Mouse (Mus musculus) embryonic facial prominence, embryonic 14.5 days (tissue): Measurements from ENCODE around the gene Ccdc7b. TPM values are rescaled to one million over a fixed set of nuclear protein-coding genes. Genes with fewer than 3 reads are reported as not detected.
"Not testable (repeated sequence)": the region's sequence is repeated elsewhere in the genome, so short reads cannot be mapped to it uniquely, and the experiment has no call there.

Source experiments
- ATAC-seq: fragments of 200-750 bp; cut with Nextera tagmentation; 2 replicates; pipeline ENCODE4 v1.8.0; 2017; ENCODE audit warnings: low read depth, moderate number of reproducible peaks, moderate TSS enrichment
- DNase-seq: peaks from one replicate; pipeline ENCODE4 v3.0.0-alpha.2; 2015; ENCODE audit warnings: low spot score
- H3K27ac ChIP-seq: fragments of 300-500 bp; sonication (generic); replicated peaks from 2 replicates; pipeline ENCODE4 v1.5.1; 2014; ENCODE audit warnings: low read depth, mild to moderate bottlenecking, low read length, moderate library complexity
- H3K27me3 ChIP-seq: fragments of 300-500 bp; sonication (generic); replicated peaks from 2 replicates; pipeline ENCODE4 v1.6.1; 2014; ENCODE audit warnings: low read length; ENCODE audit not compliant: control insufficient read depth, insufficient read depth
- H3K36me3 ChIP-seq: fragments of 300-500 bp; sonication (generic); 2 replicates; pipeline ENCODE4 v1.6.1; 2014; ENCODE audit warnings: low read length, mixed read lengths; ENCODE audit not compliant: control insufficient read depth, insufficient read depth
- H3K4me1 ChIP-seq: fragments of 300-500 bp; sonication (generic); 2 replicates; pipeline ENCODE4 v1.6.1; 2014; ENCODE audit warnings: antibody characterized with exemption, low read length; ENCODE audit not compliant: control insufficient read depth, insufficient read depth
- H3K4me2 ChIP-seq: fragments of 300-500 bp; sonication (generic); 2 replicates; pipeline ENCODE4 v1.6.1; 2014; ENCODE audit warnings: low read depth, mild to moderate bottlenecking, low read length, moderate library complexity, mixed read lengths
- H3K4me3 ChIP-seq: fragments of 300-500 bp; sonication (generic); 2 replicates; pipeline ENCODE4 v1.5.1; 2014; ENCODE audit warnings: low read depth, mild to moderate bottlenecking, low read length
- H3K9ac ChIP-seq: fragments of 300-500 bp; sonication (generic); 2 replicates; pipeline ENCODE4 v1.6.1; 2014; ENCODE audit warnings: low read depth, mild to moderate bottlenecking, low read length, moderate library complexity, mixed read lengths
- H3K9me3 ChIP-seq: fragments of 300-500 bp; sonication (generic); 2 replicates; pipeline ENCODE4 v1.6.1; 2016; ENCODE audit warnings: low read length; ENCODE audit not compliant: control insufficient read depth
- WGBS: fragments of 180-500 bp; shearing (Covaris S2); extraction: QIAGEN DNeasy Blood & Tissue Kit; methylation state at CpG from one replicate; pipeline ENCODE4 v1.1.7; 2014; 5-methylcytosine and 5-hydroxymethylcytosine counted together
- polyA plus RNA-seq: library from polyadenylated mRNA; unstranded; fragments of >200 nt; fragmentation: Nextera tagmentation; extraction: Ambion mirVana; gene quantifications from 2 replicates; pipeline ENCODE4 v1.2.1, GENCODE M21; 2014

The Ccdc7b gene
- not detected in 2 replicates for polyA plus RNA-seq

DNA sequence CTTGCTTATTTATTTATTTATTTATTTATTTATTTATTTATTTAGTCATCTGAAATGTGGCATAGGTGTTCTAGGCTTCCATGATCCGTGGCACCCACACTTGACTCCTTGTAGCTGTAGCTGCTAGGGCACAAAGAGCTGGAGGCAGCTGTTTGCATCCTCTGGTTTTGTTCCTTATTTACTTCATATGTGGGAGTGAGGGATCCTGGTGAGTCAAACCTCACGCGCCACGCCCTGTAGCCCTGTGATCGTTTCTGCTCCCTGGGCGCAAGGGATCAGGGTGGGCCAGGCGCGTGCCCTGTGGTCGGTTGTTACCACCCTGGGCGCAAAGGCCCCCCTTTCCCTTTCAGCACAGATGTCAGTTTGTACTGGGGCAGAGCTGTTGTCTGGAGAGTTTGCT is at the start of gene Ccdc7b:
Gene Ccdc7b (plus strand): TSS at position 301 of the 400 bp plus-strand sequence.
- H3K4me2 ChIP-seq, H3K9me3 ChIP-seq, H3K4me1 ChIP-seq, DNase-seq, H3K27me3 ChIP-seq, H3K36me3 ChIP-seq, H3K9ac ChIP-seq, ATAC-seq, H3K4me3 ChIP-seq, H3K27ac ChIP-seq: not testable (repeated sequence)
- WGBS = 80% methylated on average over 1 of the region's 10 CpGs

DNA sequence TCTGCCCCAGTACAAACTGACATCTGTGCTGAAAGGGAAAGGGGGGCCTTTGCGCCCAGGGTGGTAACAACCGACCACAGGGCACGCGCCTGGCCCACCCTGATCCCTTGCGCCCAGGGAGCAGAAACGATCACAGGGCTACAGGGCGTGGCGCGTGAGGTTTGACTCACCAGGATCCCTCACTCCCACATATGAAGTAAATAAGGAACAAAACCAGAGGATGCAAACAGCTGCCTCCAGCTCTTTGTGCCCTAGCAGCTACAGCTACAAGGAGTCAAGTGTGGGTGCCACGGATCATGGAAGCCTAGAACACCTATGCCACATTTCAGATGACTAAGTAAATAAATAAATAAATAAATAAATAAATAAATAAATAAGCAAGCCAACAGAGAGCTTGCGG is 1.5 kb upstream of the Ccdc7b start, which contains the start of gene Ccdc7a:
Gene Ccdc7a (minus strand): TSS at position 101 of the 400 bp plus-strand sequence.
- H3K4me2 ChIP-seq, H3K36me3 ChIP-seq, H3K27me3 ChIP-seq, H3K27ac ChIP-seq, DNase-seq, H3K4me3 ChIP-seq, ATAC-seq, H3K9ac ChIP-seq, H3K9me3 ChIP-seq, H3K4me1 ChIP-seq: not testable (repeated sequence)
- whole genome bisulfite sequencing = 88% methylated on average over 2 of the region's 11 CpGs

DNA sequence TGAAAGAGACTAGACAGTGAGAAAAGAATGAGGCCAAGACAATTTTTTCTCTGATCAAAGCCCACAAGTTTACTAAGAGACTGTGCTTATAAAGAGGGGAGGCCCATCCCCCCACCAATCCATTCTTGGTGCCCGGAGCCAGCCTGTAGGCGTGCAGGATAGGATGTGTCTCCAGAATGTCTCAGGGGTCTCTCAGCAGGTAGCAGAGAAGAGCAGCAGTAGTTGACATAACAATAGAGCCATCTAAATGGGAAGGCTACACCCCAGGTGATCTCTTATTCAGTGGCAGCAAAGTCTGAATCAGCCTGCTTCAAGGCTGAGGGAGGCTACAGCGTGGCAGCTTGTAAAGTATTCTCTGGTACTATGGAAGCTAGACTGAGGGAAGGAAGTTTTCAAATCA is 48.8 kb downstream of the Ccdc7b start:
- H3K9me3 ChIP-seq, H3K36me3 ChIP-seq, H3K4me2 ChIP-seq, H3K27me3 ChIP-seq, H3K4me3 ChIP-seq, H3K9ac ChIP-seq, DNase-seq, H3K4me1 ChIP-seq, H3K27ac ChIP-seq, ATAC-seq: not testable (repeated sequence)
- WGBS = 45% methylated on average over 3 of the region's 3 CpGs

DNA sequence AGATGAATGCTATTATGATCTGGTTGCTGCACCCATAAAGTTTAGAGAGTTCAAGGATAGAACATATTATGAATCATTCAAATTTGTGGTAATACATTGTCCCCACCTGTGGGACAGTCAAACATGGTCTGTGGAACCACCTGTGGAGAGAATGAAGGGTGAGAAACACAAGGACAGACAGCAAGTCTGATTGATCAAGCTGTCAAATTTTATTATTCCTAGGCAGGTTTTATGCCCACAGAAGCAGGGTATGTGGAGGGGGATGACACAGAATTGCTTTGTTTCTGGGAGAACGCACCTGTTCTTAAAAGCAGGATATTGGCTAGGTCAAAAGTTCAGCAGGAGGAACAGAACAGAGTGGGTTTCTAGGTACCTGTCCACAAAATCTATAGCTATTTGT is 64.6 kb downstream of the Ccdc7b start, which contains the start of gene Gm10999:
Gene Gm10999 (minus strand): TSS at position 101 of the 400 bp plus-strand sequence.
- Histone ChIP-seq H3K27ac (no peak within 1 kb of the TSS), H3K4me3 (no peak within 1 kb of the TSS), H3K9ac (no peak within 1 kb of the TSS), H3K4me2 (no peak within 1 kb of the TSS), H3K4me1 (no peaks in the 10 kb centered on the region), H3K36me3 (no peaks in the 10 kb centered on the region), H3K9me3 (no peaks in the 10 kb centered on the region), H3K27me3 (no peaks in the 10 kb centered on the region)
- no peak for DNase-seq
- ATAC-seq = no peak
- 75% methylated on average over 1 of the region's 1 CpGs for WGBS

DNA sequence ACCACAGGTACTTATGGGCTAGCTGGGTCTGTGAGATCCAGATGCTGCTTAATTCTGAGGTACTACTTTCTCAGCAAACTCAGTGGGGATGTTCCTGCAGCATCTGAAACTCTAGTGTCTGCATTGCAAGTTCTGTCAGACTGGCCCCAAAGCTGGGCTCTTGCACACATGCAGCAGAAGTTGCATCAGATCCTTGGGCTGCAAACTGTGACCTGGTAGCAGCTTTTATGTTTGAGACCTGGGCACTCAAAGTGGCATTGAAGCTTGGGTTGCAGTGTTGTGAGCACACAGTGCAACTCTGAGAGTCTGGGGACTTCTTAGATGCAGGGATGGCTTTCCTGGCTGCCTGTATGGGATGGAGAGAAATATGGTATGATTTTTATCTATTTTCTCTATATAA is 66.5 kb downstream of the Ccdc7b start:
- H3K4me3 ChIP-seq = no peak overlapping the region
- no peak overlapping the region for H3K9ac ChIP-seq
- DNase-seq = no peak
- H3K4me2 ChIP-seq = no peak overlapping the region
- H3K27ac ChIP-seq = no peak overlapping the region
- no peaks in the 10 kb centered on the region for H3K27me3 ChIP-seq
- ATAC-seq = no peak
- H3K9me3 ChIP-seq = no peaks in the 10 kb centered on the region
- H3K36me3 ChIP-seq = no peaks in the 10 kb centered on the region
- no peaks in the 10 kb centered on the region for H3K4me1 ChIP-seq

Other genes with a start within 250 kb of the Ccdc7b start
- gene Ccdc7a, start 1.6 kb upstream of the Ccdc7b start, polyA plus RNA-seq = not detected in 2 replicates
- not detected in 2 replicates for gene Gm10999, start 64.5 kb downstream of the Ccdc7b start, polyA plus RNA-seq
- 25.3 and 28.0 TPM in 2 replicates for gene 2610044O15Rik8, start 167.3 kb downstream of the Ccdc7b start, polyA plus RNA-seq